Mouse (Mus musculus) stomach, postnatal 0 days (tissue): Measurements from ENCODE around the gene Slc4a5. TPM values are rescaled to one million over a fixed set of nuclear protein-coding genes. Genes with fewer than 3 reads are reported as not detected.

Source experiments
- ATAC-seq: fragments of 200-750 bp; cut with Nextera tagmentation; 2 replicates; pipeline ENCODE4 v1.8.0; 2017; ENCODE audit not compliant: low FRiP score, low TSS enrichment
- DNase-seq: peaks from one replicate; pipeline ENCODE4 v3.0.0-alpha.2; 2016; ENCODE audit warnings: low spot score
- H3K27ac ChIP-seq: fragments of 300-500 bp; sonication (generic); replicated peaks from 2 replicates; pipeline ENCODE4 v1.5.1; 2014; ENCODE audit warnings: mild to moderate bottlenecking, control low read depth
- H3K27me3 ChIP-seq: fragments of 300-500 bp; sonication (generic); 2 replicates; pipeline ENCODE4 v1.6.1; 2014; ENCODE audit warnings: low read length; ENCODE audit not compliant: control insufficient read depth, insufficient read depth
- H3K36me3 ChIP-seq: fragments of 300-500 bp; sonication (generic); 2 replicates; pipeline ENCODE4 v1.6.1; 2014; ENCODE audit warnings: low read length, mixed read lengths; ENCODE audit not compliant: control insufficient read depth, insufficient read depth
- H3K4me1 ChIP-seq: fragments of 300-500 bp; sonication (generic); replicated peaks from 2 replicates; pipeline ENCODE4 v1.6.1; 2014; ENCODE audit warnings: antibody characterized with exemption; ENCODE audit not compliant: control insufficient read depth, insufficient read depth
- H3K4me2 ChIP-seq: fragments of 300-500 bp; sonication (generic); replicated peaks from 2 replicates; pipeline ENCODE4 v1.6.1; 2014; ENCODE audit warnings: low read depth, mild to moderate bottlenecking, control low read depth, moderate library complexity
- H3K4me3 ChIP-seq: fragments of 300-500 bp; sonication (generic); 2 replicates; pipeline ENCODE4 v1.5.1; 2014; ENCODE audit warnings: low read depth, low read length, control low read depth
- H3K9ac ChIP-seq: fragments of 300-500 bp; sonication (generic); 2 replicates; pipeline ENCODE4 v1.6.1; 2014; ENCODE audit warnings: mild to moderate bottlenecking, low read length, control low read depth, mixed read lengths
- H3K9me3 ChIP-seq: fragments of 300-500 bp; sonication (generic); 2 replicates; pipeline ENCODE4 v1.6.1; 2016; ENCODE audit warnings: low read length; ENCODE audit not compliant: control insufficient read depth
- CTCF ChIP-seq: IDR thresholded peaks from 2 replicates; pipeline ENCODE4 v1.5.1; 2016; ENCODE audit warnings: antibody characterized with exemption, low read depth, mild to moderate bottlenecking, moderate library complexity
- EP300 ChIP-seq: optimal IDR thresholded peaks from 2 replicates; pipeline ENCODE3; 2016; ENCODE audit warnings: antibody characterized with exemption
- whole genome bisulfite sequencing: fragments of 180-500 bp; shearing (Covaris S2); extraction: QIAGEN DNeasy Blood & Tissue Kit; methylation state at CpG from one replicate; pipeline ENCODE4 v1.1.7; 2014; 5-methylcytosine and 5-hydroxymethylcytosine counted together
- polyA plus RNA-seq: library from polyadenylated mRNA; unstranded; fragments of >200 nt; fragmentation: Nextera tagmentation; extraction: Ambion mirVana; gene quantifications from 2 replicates; pipeline ENCODE4 v1.2.1, GENCODE M21; 2015

Gene Slc4a5
- polyA plus RNA-seq, 1 experiment from 2014 or later = 0.08 TPM

GRCm38 (mm10) chr6:83351490-83352160 lies 132.0 kb downstream of the Slc4a5 start:
- no peak overlapping the region for H3K9ac ChIP-seq
- H3K4me1 ChIP-seq = no peaks in the 10 kb centered on the region
- no peak overlapping the region for H3K4me3 ChIP-seq
- no peaks in the 10 kb centered on the region for H3K27me3 ChIP-seq
- H3K27ac ChIP-seq = 0 out of 2 replicates have a peak overlapping the region, but pooled peaks have one; percentile 13
- no peak for TF ChIP-seq EP300
- TF ChIP-seq CTCF = no peak
- ATAC-seq (peak; percentile 30; the same call in 1 of the 2 replicates), DNase-seq (peak; percentile 49)
- H3K9me3 ChIP-seq = no peaks in the 10 kb centered on the region
- H3K4me2 ChIP-seq = no peak overlapping the region
- 0 out of 2 replicates have a peak, but pooled peaks cover 2% of the 10 kb centered on the region for H3K36me3 ChIP-seq
- 62% methylated on average over 7 of the region's 7 CpGs for WGBS

GRCm38 (mm10) chr6:83352666-83353410 lies 133.2 kb downstream of the Slc4a5 start:
- no peaks in the 10 kb centered on the region for H3K4me1 ChIP-seq
- ATAC-seq (no peak), DNase-seq (no peak)
- WGBS = 92% methylated on average over 24 of the region's 24 CpGs
- H3K9me3 ChIP-seq = no peaks in the 10 kb centered on the region
- no peak overlapping the region for H3K9ac ChIP-seq
- no peak for TF ChIP-seq CTCF
- TF ChIP-seq EP300 = no peak
- no peak overlapping the region for H3K4me3 ChIP-seq
- H3K27me3 ChIP-seq = no peaks in the 10 kb centered on the region
- H3K27ac ChIP-seq = no peak overlapping the region
- H3K4me2 ChIP-seq = no peak overlapping the region
- 0 out of 2 replicates have a peak, but pooled peaks cover 2% of the 10 kb centered on the region for H3K36me3 ChIP-seq

Other genes with a start within 250 kb of the Slc4a5 start
- 8.3 TPM in 2 replicates for gene Dok1, start 186.4 kb upstream of the Slc4a5 start, polyA plus RNA-seq
- 5.5 and 6.1 TPM in 2 replicates for gene Loxl3, start 185.7 kb upstream of the Slc4a5 start, polyA plus RNA-seq
- 135 and 150 TPM in 2 replicates for gene Aup1, start 165.3 kb upstream of the Slc4a5 start, polyA plus RNA-seq
- 31.3 and 35.7 TPM in 2 replicates for gene Htra2, start 164.6 kb upstream of the Slc4a5 start, polyA plus RNA-seq
- 5.4 and 5.8 TPM in 2 replicates for gene Dqx1, start 162.0 kb upstream of the Slc4a5 start, polyA plus RNA-seq
- gene Tlx2, start 149.5 kb upstream of the Slc4a5 start, polyA plus RNA-seq = 2.4 TPM in 2 replicates
- 13.1 and 14.0 TPM in 2 replicates for gene Pcgf1, start 142.0 kb upstream of the Slc4a5 start, polyA plus RNA-seq
- 0.53 and 0.56 TPM in 2 replicates for gene Lbx2, start 133.5 kb upstream of the Slc4a5 start, polyA plus RNA-seq
- gene Ccdc142, start 118.2 kb upstream of the Slc4a5 start, polyA plus RNA-seq = 1.1 and 1.4 TPM in 2 replicates
- gene Gm42688, start 118.2 kb upstream of the Slc4a5 start, polyA plus RNA-seq = 1.1 and 1.3 TPM in 2 replicates
- gene Mrpl53, start 110.8 kb upstream of the Slc4a5 start, polyA plus RNA-seq = 108 and 117 TPM in 2 replicates
- 23.2 and 24.4 TPM in 2 replicates for gene Mogs, start 104.3 kb upstream of the Slc4a5 start, polyA plus RNA-seq
- 57.4 and 59.4 TPM in 2 replicates for gene Wbp1, start 98.3 kb upstream of the Slc4a5 start, polyA plus RNA-seq
- 7.7 and 9.4 TPM in 2 replicates for gene Ino80b, start 94.4 kb upstream of the Slc4a5 start, polyA plus RNA-seq
- 18.5 and 20.4 TPM in 2 replicates for gene Rtkn, start 84.4 kb upstream of the Slc4a5 start, polyA plus RNA-seq
- 1.6 and 1.7 TPM in 2 replicates for gene Wdr54, start 63.4 kb upstream of the Slc4a5 start, polyA plus RNA-seq
- 1.1 TPM in 2 replicates for gene 1700003E16Rik, start 63.4 kb upstream of the Slc4a5 start, polyA plus RNA-seq
- 42.9 and 43.5 TPM in 2 replicates for gene Dctn1, start 53.9 kb upstream of the Slc4a5 start, polyA plus RNA-seq
- 21.1 and 23.0 TPM in 2 replicates for gene Mthfd2, start 106.1 kb downstream of the Slc4a5 start, polyA plus RNA-seq
- gene Mob1a, start 106.2 kb downstream of the Slc4a5 start, polyA plus RNA-seq = 31.0 and 32.5 TPM in 2 replicates
- gene Bola3, start 129.3 kb downstream of the Slc4a5 start, polyA plus RNA-seq = 156 and 162 TPM in 2 replicates
- gene Tet3, start 239.3 kb downstream of the Slc4a5 start, polyA plus RNA-seq = 21.4 and 22.7 TPM in 2 replicates